Mouse (Mus musculus) cerebellum, adult 2 months (tissue): Measurements from ENCODE around the gene Spa17. TPM values are rescaled to one million over a fixed set of nuclear protein-coding genes. Genes with fewer than 3 reads are reported as not detected.

ENCODE experiments used
- DNase-seq, 2 experiments: peaks; one replicate each; pipeline ENCODE4 v3.0.0; 2021
- H3K27ac ChIP-seq: fragments of 200-500 bp; 2 replicates; pipeline ENCODE4 v1.5.1; 2012; ENCODE audit warnings: low read length, control low read depth, inconsistent platforms; ENCODE audit not compliant: insufficient read depth
- H3K27me3 ChIP-seq: fragments of 200-500 bp; 2 replicates; pipeline ENCODE4 v1.6.1; 2012; ENCODE audit warnings: inconsistent platforms, mild to moderate bottlenecking, low read length, moderate library complexity; ENCODE audit not compliant: control insufficient read depth, insufficient read depth
- H3K4me1 ChIP-seq: fragments of 200-500 bp; 2 replicates; pipeline ENCODE4 v1.6.1; 2011; ENCODE audit warnings: low read length; ENCODE audit not compliant: control insufficient read depth, insufficient read depth
- H3K4me3 ChIP-seq: fragments of 200-500 bp; replicated peaks from 2 replicates; pipeline ENCODE3; 2011; ENCODE audit warnings: mild to moderate bottlenecking, low read depth, low read length, control low read depth; ENCODE audit not compliant: insufficient read depth
- CTCF ChIP-seq: fragments of 200-500 bp; IDR thresholded peaks from 2 replicates; pipeline ENCODE4 v1.5.1; 2011; ENCODE audit warnings: low read depth, mild to moderate bottlenecking, control low read depth, low read length, moderate library complexity, borderline replicate concordance; ENCODE audit not compliant: insufficient read depth
- POLR2A ChIP-seq: fragments of 200-500 bp; IDR thresholded peaks from 2 replicates; pipeline ENCODE4 v1.6.1; 2011; ENCODE audit warnings: low read length, control low read depth, borderline replicate concordance; ENCODE audit not compliant: insufficient read depth
- WGBS: fragments of 180-500 bp; shearing (Covaris S2); methylation state at CpG from one replicate; pipeline ENCODE4 v1.1.7; 2018; 5-methylcytosine and 5-hydroxymethylcytosine counted together
- polyA plus RNA-seq: library from polyadenylated mRNA; depleted of rRNA; stranded (reverse); fragments of >200 nt; gene quantifications from 2 replicates; pipeline ENCODE4 v1.2.3, GENCODE M21; 2012

The Spa17 gene
- polyA plus RNA-seq, 1 experiment, result 6.6 TPM

GRCm38 (mm10) chr9:37569231-37569835, 44.2 kb downstream of the Spa17 start:
- Histone ChIP-seq H3K27me3 (no peaks in the 10 kb centered on the region), H3K27ac (no peak overlapping the region), H3K4me3 (no peak overlapping the region), H3K4me1 (no peaks in the 10 kb centered on the region)
- DNase-seq, result no peak
- no peak for TF ChIP-seq POLR2A
- no peak for TF ChIP-seq CTCF
- WGBS, result 88% methylated on average over 2 of the region's 2 CpGs

GRCm38 (mm10) chr9:37568605-37569214, 44.8 kb downstream of the Spa17 start:
- WGBS, result 54% methylated on average over 4 of the region's 4 CpGs
- TF ChIP-seq CTCF (no peak), POLR2A (no peak)
- DNase-seq, result no peak
- no peaks in the 10 kb centered on the region for H3K27me3 ChIP-seq
- no peaks in the 10 kb centered on the region for H3K4me1 ChIP-seq
- H3K4me3 ChIP-seq, result no peak overlapping the region
- H3K27ac ChIP-seq, result no peak overlapping the region

GRCm38 (mm10) chr9:37567892-37568604, 45.5 kb downstream of the Spa17 start:
- Histone ChIP-seq H3K4me1 (no peaks in the 10 kb centered on the region), H3K4me3 (no peak overlapping the region), H3K27ac (no peak overlapping the region), H3K27me3 (no peaks in the 10 kb centered on the region)
- TF ChIP-seq CTCF (no peak), POLR2A (no peak)
- 34% methylated on average over 15 of the region's 15 CpGs for WGBS
- no peak for DNase-seq

- DNase-seq, result no peak
- Histone ChIP-seq H3K4me3 (no peak overlapping the region), H3K27me3 (no peaks in the 10 kb centered on the region), H3K27ac (no peak overlapping the region), H3K4me1 (no peaks in the 10 kb centered on the region)
- 60% methylated on average over 5 of the region's 5 CpGs for WGBS
- TF ChIP-seq POLR2A (no peak), CTCF (no peak)
Measured at GRCm38 (mm10) chr9:37567454-37567853, 46.1 kb downstream of the Spa17 start.

GRCm38 (mm10) chr9:37567019-37567418, 46.5 kb downstream of the Spa17 start:
- no peak for DNase-seq
- H3K4me3 ChIP-seq, result no peak overlapping the region
- no peaks in the 10 kb centered on the region for H3K4me1 ChIP-seq
- no peak for TF ChIP-seq POLR2A
- no peak for TF ChIP-seq CTCF
- WGBS, result 96% methylated on average over 2 of the region's 2 CpGs
- H3K27me3 ChIP-seq, result no peaks in the 10 kb centered on the region
- H3K27ac ChIP-seq, result no peak overlapping the region

- no peak overlapping the region for H3K4me3 ChIP-seq
- no peak for DNase-seq
- no peak overlapping the region for H3K27ac ChIP-seq
- no peaks in the 10 kb centered on the region for H3K27me3 ChIP-seq
- WGBS, result 60% methylated on average over 1 of the region's 1 CpGs
- no peak for TF ChIP-seq POLR2A
- no peak for TF ChIP-seq CTCF
- H3K4me1 ChIP-seq, result no peaks in the 10 kb centered on the region
Measured at GRCm38 (mm10) chr9:37563805-37564204, 49.7 kb downstream of the Spa17 start.

GRCm38 (mm10) chr9:37560617-37561016, 52.9 kb downstream of the Spa17 start:
- H3K4me3 ChIP-seq, result no peak overlapping the region
- H3K4me1 ChIP-seq, result no peaks in the 10 kb centered on the region
- no peak overlapping the region for H3K27ac ChIP-seq
- TF ChIP-seq POLR2A (no peak), CTCF (no peak)
- H3K27me3 ChIP-seq, result no peaks in the 10 kb centered on the region
- no peak for DNase-seq
- WGBS, result 87% methylated on average over 2 of the region's 2 CpGs

GRCm38 (mm10) chr9:37556366-37556765, 57.2 kb downstream of the Spa17 start:
- Histone ChIP-seq H3K27ac (no peak overlapping the region), H3K4me3 (no peak overlapping the region), H3K4me1 (no peaks in the 10 kb centered on the region), H3K27me3 (no peaks in the 10 kb centered on the region; the same call in 1 of the 2 replicates)
- TF ChIP-seq POLR2A, result no peak
- TF ChIP-seq CTCF, result no peak
- DNase-seq, result no peak
- WGBS, result 58% methylated on average over 3 of the region's 3 CpGs
